Mouse (Mus musculus): ENCODE data around the gene Retreg2.

DNA sequence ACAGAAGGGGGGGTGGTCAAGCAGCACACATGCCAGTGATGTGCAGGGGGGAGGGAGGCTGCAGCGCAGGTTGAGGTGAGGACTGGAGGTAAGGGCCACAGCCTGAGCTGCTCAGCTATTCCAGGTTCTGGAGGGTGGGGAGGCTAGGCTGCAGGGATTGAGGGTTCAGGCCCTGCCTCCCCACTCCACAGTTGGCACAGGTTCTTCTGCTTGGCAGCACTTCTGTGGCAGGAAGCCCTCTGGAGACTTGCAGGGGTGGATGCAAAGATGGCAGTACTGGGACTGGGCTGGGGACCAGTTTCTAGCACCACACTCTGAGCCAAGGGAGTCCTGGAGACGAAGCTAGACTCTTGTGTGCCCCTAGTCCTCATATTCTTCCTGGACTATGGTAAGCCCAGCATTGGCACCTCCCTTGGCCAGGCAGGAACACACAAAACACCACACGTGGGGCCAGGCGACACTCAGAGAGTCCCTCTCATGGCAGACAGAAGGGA lies 38.8 kb downstream of the Retreg2 start:
- TF ChIP-seq CTCF (IDR thresholded peaks at IDR 0.05) (no peak), POLR2A (IDR thresholded peaks at IDR 0.05; ENCODE audit: insufficient read depth, low read depth, low read length) (no peak)
